Mouse (Mus musculus): ENCODE data around the gene Prcd. TPM values are rescaled to one million over a fixed set of nuclear protein-coding genes. Genes with fewer than 3 reads are reported as not detected.

Gene Prcd
- polyA plus RNA-seq, 1 experiment from 2014 or later = 0.51 TPM

- peaks cover 59% of the 10 kb centered on the region for H3K27me3 ChIP-seq (replicated peaks)
- no peak overlapping the region for H3K4me2 ChIP-seq
- H3K9ac ChIP-seq = no peak overlapping the region
- no peak overlapping the region for H3K27ac ChIP-seq (replicated peaks)
- WGBS = 61% methylated on average over 9 of the region's 9 CpGs
- no peaks in the 10 kb centered on the region for H3K36me3 ChIP-seq
- no peak overlapping the region for H3K4me3 ChIP-seq
- H3K4me1 ChIP-seq = peaks cover 26% of the 10 kb centered on the region
- ATAC-seq (ENCODE audit: extremely low read depth, insufficient number of reproducible peaks, low FRiP score, low TSS enrichment) = no peak
- no peaks in the 10 kb centered on the region; the same call in 1 of the 2 replicates for H3K9me3 ChIP-seq
Measured at GRCm38 (mm10) chr11:116697521-116697920, 44.2 kb downstream of the Prcd start.

GRCm38 (mm10) chr11:116701377-116701841, 48.1 kb downstream of the Prcd start:
- Histone ChIP-seq H3K4me1 (peaks cover 13% of the 10 kb centered on the region; the same call in 1 of the 2 replicates), H3K27me3 (replicated peaks) (peaks cover 23% of the 10 kb centered on the region), H3K9ac (no peak overlapping the region), H3K27ac (replicated peaks) (no peak overlapping the region), H3K9me3 (no peaks in the 10 kb centered on the region; the same call in 1 of the 2 replicates), H3K36me3 (no peaks in the 10 kb centered on the region), H3K4me3 (no peak overlapping the region), H3K4me2 (no peak overlapping the region)
- WGBS = 39% methylated on average over 5 of the region's 5 CpGs
- no peak for ATAC-seq (ENCODE audit: extremely low read depth, insufficient number of reproducible peaks, low FRiP score, low TSS enrichment)

- Histone ChIP-seq H3K36me3 (no peaks in the 10 kb centered on the region), H3K9ac (no peak overlapping the region), H3K27ac (replicated peaks) (no peak overlapping the region), H3K4me2 (no peak overlapping the region), H3K9me3 (peaks cover 4% of the 10 kb centered on the region; the same call in 1 of the 2 replicates), H3K4me3 (no peak overlapping the region), H3K4me1 (peaks cover 8% of the 10 kb centered on the region; the same call in 1 of the 2 replicates), H3K27me3 (replicated peaks) (no peaks in the 10 kb centered on the region)
- 84% methylated on average over 8 of the region's 8 CpGs for WGBS
- no peak for ATAC-seq (ENCODE audit: extremely low read depth, insufficient number of reproducible peaks, low FRiP score, low TSS enrichment)
Measured at GRCm38 (mm10) chr11:116704336-116705035, 51.2 kb downstream of the Prcd start.

- Histone ChIP-seq H3K9ac (no peak overlapping the region), H3K4me2 (no peak overlapping the region), H3K27ac (replicated peaks) (no peak overlapping the region), H3K27me3 (replicated peaks) (no peaks in the 10 kb centered on the region), H3K36me3 (no peaks in the 10 kb centered on the region), H3K4me3 (no peak overlapping the region), H3K4me1 (peaks cover 8% of the 10 kb centered on the region; the same call in 1 of the 2 replicates), H3K9me3 (peaks cover 4% of the 10 kb centered on the region; the same call in 1 of the 2 replicates)
- 80% methylated on average over 10 of the region's 10 CpGs for WGBS
- no peak for ATAC-seq (ENCODE audit: extremely low read depth, insufficient number of reproducible peaks, low FRiP score, low TSS enrichment)
Measured at GRCm38 (mm10) chr11:116705204-116705608, 51.9 kb downstream of the Prcd start.

GRCm38 (mm10) chr11:116706363-116706762, 53.0 kb downstream of the Prcd start:
- H3K9me3 ChIP-seq = peaks cover 4% of the 10 kb centered on the region; the same call in 1 of the 2 replicates
- no peak for ATAC-seq (ENCODE audit: extremely low read depth, insufficient number of reproducible peaks, low FRiP score, low TSS enrichment)
- no peaks in the 10 kb centered on the region for H3K27me3 ChIP-seq (replicated peaks)
- no peak overlapping the region for H3K4me2 ChIP-seq
- H3K9ac ChIP-seq = no peak overlapping the region
- H3K36me3 ChIP-seq = no peaks in the 10 kb centered on the region
- no peak overlapping the region for H3K4me3 ChIP-seq
- H3K27ac ChIP-seq (replicated peaks) = no peak overlapping the region
- peaks cover 3% of the 10 kb centered on the region; the same call in 1 of the 2 replicates for H3K4me1 ChIP-seq
- 64% methylated on average over 7 of the region's 7 CpGs for WGBS

GRCm38 (mm10) chr11:116710171-116710570, 56.8 kb downstream of the Prcd start:
- Histone ChIP-seq H3K9me3 (peaks cover 4% of the 10 kb centered on the region; the same call in 1 of the 2 replicates), H3K9ac (no peak overlapping the region), H3K4me2 (no peak overlapping the region), H3K36me3 (no peaks in the 10 kb centered on the region), H3K4me3 (no peak overlapping the region), H3K4me1 (no peaks in the 10 kb centered on the region), H3K27ac (replicated peaks) (no peak overlapping the region), H3K27me3 (replicated peaks) (no peaks in the 10 kb centered on the region)
- no peak for ATAC-seq (ENCODE audit: extremely low read depth, insufficient number of reproducible peaks, low FRiP score, low TSS enrichment)
- WGBS = 68% methylated on average over 10 of the region's 10 CpGs

- Histone ChIP-seq H3K9me3 (peaks cover 5% of the 10 kb centered on the region; the same call in 1 of the 2 replicates), H3K27me3 (replicated peaks) (no peaks in the 10 kb centered on the region), H3K4me3 (no peak overlapping the region), H3K9ac (no peak overlapping the region), H3K4me2 (no peak overlapping the region), H3K36me3 (no peaks in the 10 kb centered on the region), H3K27ac (replicated peaks) (no peak overlapping the region), H3K4me1 (no peaks in the 10 kb centered on the region)
- ATAC-seq (ENCODE audit: extremely low read depth, insufficient number of reproducible peaks, low FRiP score, low TSS enrichment) = no peak
- 83% methylated on average over 10 of the region's 10 CpGs for WGBS
Measured at GRCm38 (mm10) chr11:116710793-116711192, 57.5 kb downstream of the Prcd start.

GRCm38 (mm10) chr11:116714052-116714451, 60.7 kb downstream of the Prcd start:
- no peak overlapping the region for H3K27ac ChIP-seq (replicated peaks)
- no peak overlapping the region for H3K4me2 ChIP-seq
- H3K27me3 ChIP-seq (replicated peaks) = no peaks in the 10 kb centered on the region
- no peak for ATAC-seq (ENCODE audit: extremely low read depth, insufficient number of reproducible peaks, low FRiP score, low TSS enrichment)
- WGBS = 89% methylated on average over 12 of the region's 12 CpGs
- H3K4me1 ChIP-seq = no peaks in the 10 kb centered on the region
- 0 out of 2 replicates have a peak, but pooled peaks cover 8% of the 10 kb centered on the region for H3K9me3 ChIP-seq
- H3K36me3 ChIP-seq = no peaks in the 10 kb centered on the region
- no peak overlapping the region for H3K4me3 ChIP-seq
- no peak overlapping the region for H3K9ac ChIP-seq

Other genes with a start within 250 kb of the Prcd start
- 4.0 and 6.1 TPM in 2 replicates for gene Rnf157, start 240.5 kb upstream of the Prcd start, polyA plus RNA-seq (2015; fragmentation: Nextera tagmentation; extraction: Ambion mirVana)
- 31.0 and 32.3 TPM in 2 replicates for gene Ubald2, start 219.4 kb upstream of the Prcd start, polyA plus RNA-seq (2015; fragmentation: Nextera tagmentation; extraction: Ambion mirVana)
- not detected in 2 replicates for gene Qrich2, start 187.3 kb upstream of the Prcd start, polyA plus RNA-seq (2015; fragmentation: Nextera tagmentation; extraction: Ambion mirVana)
- 90.2 and 102 TPM in 2 replicates for gene Prpsap1, start 159.3 kb upstream of the Prcd start, polyA plus RNA-seq (2015; fragmentation: Nextera tagmentation; extraction: Ambion mirVana)
- 2.0 and 2.6 TPM in 2 replicates for gene Sphk1, start 122.6 kb upstream of the Prcd start, polyA plus RNA-seq (2015; fragmentation: Nextera tagmentation; extraction: Ambion mirVana)
- gene Ube2o, start 72.1 kb upstream of the Prcd start, polyA plus RNA-seq (2015; fragmentation: Nextera tagmentation; extraction: Ambion mirVana) = 7.9 and 8.3 TPM in 2 replicates
- not detected in 2 replicates for gene Aanat, start 67.1 kb upstream of the Prcd start, polyA plus RNA-seq (2015; fragmentation: Nextera tagmentation; extraction: Ambion mirVana)
- gene Rhbdf2, start 26.5 kb upstream of the Prcd start, polyA plus RNA-seq (2015; fragmentation: Nextera tagmentation; extraction: Ambion mirVana) = 7.2 and 8.0 TPM in 2 replicates
- 2.6 TPM in 2 replicates for gene Cygb, start 779 bp downstream of the Prcd start, polyA plus RNA-seq (2015; fragmentation: Nextera tagmentation; extraction: Ambion mirVana)
- not detected in 2 replicates for gene St6galnac1, start 122.0 kb downstream of the Prcd start, polyA plus RNA-seq (2015; fragmentation: Nextera tagmentation; extraction: Ambion mirVana)
- gene Mxra7, start 174.5 kb downstream of the Prcd start, polyA plus RNA-seq (2015; fragmentation: Nextera tagmentation; extraction: Ambion mirVana) = 18.4 and 19.3 TPM in 2 replicates
- gene Mettl23, start 189.7 kb downstream of the Prcd start, polyA plus RNA-seq (2015; fragmentation: Nextera tagmentation; extraction: Ambion mirVana) = 63.8 and 68.8 TPM in 2 replicates
- 61.7 and 75.3 TPM in 2 replicates for gene Jmjd6, start 189.9 kb downstream of the Prcd start, polyA plus RNA-seq (2015; fragmentation: Nextera tagmentation; extraction: Ambion mirVana)
- 32.2 and 35.5 TPM in 2 replicates for gene Mfsd11, start 198.9 kb downstream of the Prcd start, polyA plus RNA-seq (2015; fragmentation: Nextera tagmentation; extraction: Ambion mirVana)
- gene Srsf2, start 199.6 kb downstream of the Prcd start, polyA plus RNA-seq (2015; fragmentation: Nextera tagmentation; extraction: Ambion mirVana) = 530 and 543 TPM in 2 replicates